ENCODE assay signal across 22 mouse cellular contexts in genomic region chr4:108403861-108404635, GRCm38 (mm10). TPM values are rescaled to one million over a fixed set of nuclear protein-coding genes. Genes with fewer than 3 reads are reported as not detected.
A peak's percentile ranks its signal among the peaks of the same experiment; 100 is the strongest.
DNase-seq lines count a peak whose midpoint lies in the region; ATAC-seq lines count a peak whose summit lies in the region.
"Had no signal": no experiment of that assay in that cellular context is flagged by ENCODE, and none has a peak within 500 bp of the region (broad histone marks: within the 10 kb centered on the region; RNA-seq: fewer than 3 reads in every experiment).

No protein-coding gene starts in this region.

- H3K36me3 ChIP-seq in heart, embryonic 10.5 days = peaks cover 28% of the 10 kb centered on the region
- H3K36me3 ChIP-seq in midbrain, embryonic 11.5 days (ENCODE audit: control insufficient read depth, insufficient read depth, low read length) = 0 out of 2 replicates have a peak, but pooled peaks cover 3% of the 10 kb centered on the region
- H3K36me3 ChIP-seq in midbrain, embryonic 14.5 days (ENCODE audit: control insufficient read depth, insufficient read depth, low read length) = no peaks in the 10 kb centered on the region
- H3K36me3 ChIP-seq: forebrain, embryonic 15.5 days; G1E had no signal

- H3K4me3 ChIP-seq in heart, embryonic 10.5 days = no peak overlapping the region
- no peak overlapping the region for H3K4me3 ChIP-seq in midbrain, embryonic 11.5 days (ENCODE audit: low read depth, low read length)
- H3K4me3 ChIP-seq in midbrain, embryonic 14.5 days (replicated peaks; ENCODE audit: low read depth, low read length) = no peak overlapping the region
- H3K4me3 ChIP-seq: embryonic facial prominence, embryonic 10.5 days; embryonic facial prominence, embryonic 12.5 days; forebrain, embryonic 13.5 days; forebrain, embryonic 15.5 days had no signal

- WGBS in heart, embryonic 10.5 days = 90% methylated on average over 8 of the region's 8 CpGs
- 90% methylated on average over 8 of the region's 8 CpGs for WGBS in midbrain, embryonic 11.5 days
- WGBS in midbrain, embryonic 14.5 days = 90% methylated on average over 8 of the region's 8 CpGs

- DNase-seq in heart, embryonic 10.5 days (ENCODE audit: low spot score) = peak; percentile 65
- no peak for DNase-seq in heart, postnatal 25 days (ENCODE audit: low spot score)
- DNase-seq in midbrain, embryonic 11.5 days (ENCODE audit: low spot score, missing footprints) = peak; percentile 81
- DNase-seq in midbrain, embryonic 14.5 days = no peak
- DNase-seq in urinary bladder, postnatal 10 days (ENCODE audit: low spot score) = no peak
- DNase-seq: adrenal gland, adult 8-10 months; adrenal gland, postnatal 14 days; adrenal gland, postnatal 36 days; cerebellum, adult 11-12 months; cerebellum, adult 2 months; cerebellum, adult 9-10 months; cerebellum, postnatal 10 days; cerebellum, postnatal 25 days; forebrain, postnatal 0 days had no signal

- H3K27me3 ChIP-seq in heart, embryonic 10.5 days (ENCODE audit: insufficient read depth, poor library complexity, severe bottlenecking) = no peaks in the 10 kb centered on the region
- H3K27me3 ChIP-seq in midbrain, embryonic 11.5 days (ENCODE audit: control insufficient read depth, insufficient read depth, low read length) = no peaks in the 10 kb centered on the region
- H3K27me3 ChIP-seq in midbrain, embryonic 14.5 days (ENCODE audit: control insufficient read depth, insufficient read depth, low read length) = no peaks in the 10 kb centered on the region
- H3K27me3 ChIP-seq: embryonic facial prominence, embryonic 12.5 days; forebrain, embryonic 13.5 days; forebrain, embryonic 15.5 days; Patski had no signal

- H3K9me3 ChIP-seq in heart, embryonic 10.5 days = no peaks in the 10 kb centered on the region
- no peaks in the 10 kb centered on the region for H3K9me3 ChIP-seq in midbrain, embryonic 11.5 days (ENCODE audit: control insufficient read depth, low read length)
- no peaks in the 10 kb centered on the region for H3K9me3 ChIP-seq in midbrain, embryonic 14.5 days (ENCODE audit: control insufficient read depth, low read length)
- H3K9me3 ChIP-seq: embryonic facial prominence, embryonic 10.5 days; embryonic facial prominence, embryonic 12.5 days; forebrain, embryonic 13.5 days; forebrain, embryonic 15.5 days had no signal

- H3K9ac ChIP-seq in midbrain, embryonic 11.5 days (ENCODE audit: low read length) = no peak overlapping the region
- no peak overlapping the region for H3K9ac ChIP-seq in midbrain, embryonic 14.5 days (replicated peaks; ENCODE audit: low read length)
- H3K9ac ChIP-seq: embryonic facial prominence, embryonic 12.5 days; forebrain, embryonic 13.5 days; forebrain, embryonic 15.5 days; forebrain, postnatal 0 days had no signal

- intact Hi-C loops in heart, postnatal 25 days (cut with DNase I) = no loop called here

- H3K4me1 ChIP-seq in heart, embryonic 10.5 days = peaks cover 33% of the 10 kb centered on the region
- H3K4me1 ChIP-seq in midbrain, embryonic 11.5 days (ENCODE audit: control insufficient read depth, insufficient read depth, low read length) = peaks cover 10% of the 10 kb centered on the region
- peaks cover 10% of the 10 kb centered on the region; the same call in 1 of the 2 replicates for H3K4me1 ChIP-seq in midbrain, embryonic 14.5 days (ENCODE audit: control insufficient read depth, insufficient read depth, low read length)

- no peak overlapping the region; the same call in 1 of the 2 replicates for H3K27ac ChIP-seq in heart, embryonic 10.5 days
- no peak overlapping the region for H3K27ac ChIP-seq in midbrain, embryonic 11.5 days (ENCODE audit: low read depth, low read length)
- no peak overlapping the region for H3K27ac ChIP-seq in midbrain, embryonic 14.5 days (replicated peaks; ENCODE audit: low read depth, low read length)
- H3K27ac ChIP-seq: embryonic facial prominence, embryonic 12.5 days; forebrain, embryonic 13.5 days; forebrain, embryonic 15.5 days had no signal

- no peak overlapping the region for H3K4me2 ChIP-seq in midbrain, embryonic 11.5 days
- no peak overlapping the region for H3K4me2 ChIP-seq in midbrain, embryonic 14.5 days (ENCODE audit: low read length)
- H3K4me2 ChIP-seq: embryonic facial prominence, embryonic 12.5 days; forebrain, embryonic 13.5 days; forebrain, embryonic 15.5 days had no signal

- no peak for ATAC-seq in midbrain, embryonic 11.5 days (ENCODE audit: low FRiP score)
- no peak for ATAC-seq in midbrain, embryonic 14.5 days (ENCODE audit: low FRiP score, low TSS enrichment)
- ATAC-seq: activated CD4-positive, CD25-positive, alpha-beta regulatory T cell, adult 4 months; forebrain, embryonic 13.5 days; forebrain, embryonic 15.5 days; forebrain, postnatal 0 days; Patski had no signal

RNA-seq across cellular contexts. Expression of gene Gpx7, which starts 2.7 kb away (rescaled TPM):
- polyA plus RNA-seq in heart, embryonic 10.5 days (2016; fragmentation: Nextera tagmentation; extraction: Ambion mirVana) = 54.3 and 58.8 TPM in 2 replicates
- 10 to 100 TPM in 1 of 2 experiments, 1 to 10 TPM in 1; 9.0 to 11.1 TPM for total RNA-seq in heart, postnatal 25 days (2021)
- 50.8 and 52.4 TPM in 2 replicates for polyA plus RNA-seq in midbrain, embryonic 11.5 days (2014; fragmentation: Nextera tagmentation; extraction: Ambion mirVana)
- 16.2 and 23.9 TPM in 2 replicates for polyA plus RNA-seq in midbrain, embryonic 14.5 days (2014; fragmentation: Nextera tagmentation; extraction: Ambion mirVana)
- polyA plus RNA-seq: C2C12, G1E, Patski had no signal

RNA-seq across cellular contexts. Expression of gene Shisal2a, which starts 20.9 kb away (rescaled TPM):
- polyA plus RNA-seq in heart, embryonic 10.5 days (2016; fragmentation: Nextera tagmentation; extraction: Ambion mirVana) = 3.0 and 3.5 TPM in 2 replicates
- total RNA-seq in heart, postnatal 25 days (2021) = not detected
- 1.6 and 2.4 TPM in 2 replicates for polyA plus RNA-seq in midbrain, embryonic 11.5 days (2014; fragmentation: Nextera tagmentation; extraction: Ambion mirVana)
- 4.9 and 6.6 TPM in 2 replicates for polyA plus RNA-seq in midbrain, embryonic 14.5 days (2014; fragmentation: Nextera tagmentation; extraction: Ambion mirVana)
- total RNA-seq: G1E had no signal
- polyA plus RNA-seq: activated CD4-positive, CD25-positive, alpha-beta regulatory T cell, adult 4 months; C2C12; G1E; Patski had no signal

RNA-seq across cellular contexts. Expression of gene Tut4, which starts 55.2 kb away (rescaled TPM):
- 44.6 and 79.6 TPM in 2 replicates for polyA plus RNA-seq in heart, embryonic 10.5 days (2016; fragmentation: Nextera tagmentation; extraction: Ambion mirVana)
- 10 to 100 TPM; 21.2 to 24.0 TPM for total RNA-seq in heart, postnatal 25 days (2021)
- 61.9 and 66.9 TPM in 2 replicates for polyA plus RNA-seq in midbrain, embryonic 11.5 days (2014; fragmentation: Nextera tagmentation; extraction: Ambion mirVana)
- 59.0 and 70.7 TPM in 2 replicates for polyA plus RNA-seq in midbrain, embryonic 14.5 days (2014; fragmentation: Nextera tagmentation; extraction: Ambion mirVana)

Comparison
In these comparisons a context has a peak if more than half of its experiments do, and no peak if none do; other contexts are left out.
1. DNase-seq: peak in heart, embryonic 10.5 days (single experiment) and midbrain, embryonic 11.5 days (single experiment); none in heart, postnatal 25 days (single experiment), midbrain, embryonic 14.5 days (single experiment) and urinary bladder, postnatal 10 days (single experiment).